Comparison of ENCODE assay signal across 8 mouse cellular contexts in the genomic region with DNA sequence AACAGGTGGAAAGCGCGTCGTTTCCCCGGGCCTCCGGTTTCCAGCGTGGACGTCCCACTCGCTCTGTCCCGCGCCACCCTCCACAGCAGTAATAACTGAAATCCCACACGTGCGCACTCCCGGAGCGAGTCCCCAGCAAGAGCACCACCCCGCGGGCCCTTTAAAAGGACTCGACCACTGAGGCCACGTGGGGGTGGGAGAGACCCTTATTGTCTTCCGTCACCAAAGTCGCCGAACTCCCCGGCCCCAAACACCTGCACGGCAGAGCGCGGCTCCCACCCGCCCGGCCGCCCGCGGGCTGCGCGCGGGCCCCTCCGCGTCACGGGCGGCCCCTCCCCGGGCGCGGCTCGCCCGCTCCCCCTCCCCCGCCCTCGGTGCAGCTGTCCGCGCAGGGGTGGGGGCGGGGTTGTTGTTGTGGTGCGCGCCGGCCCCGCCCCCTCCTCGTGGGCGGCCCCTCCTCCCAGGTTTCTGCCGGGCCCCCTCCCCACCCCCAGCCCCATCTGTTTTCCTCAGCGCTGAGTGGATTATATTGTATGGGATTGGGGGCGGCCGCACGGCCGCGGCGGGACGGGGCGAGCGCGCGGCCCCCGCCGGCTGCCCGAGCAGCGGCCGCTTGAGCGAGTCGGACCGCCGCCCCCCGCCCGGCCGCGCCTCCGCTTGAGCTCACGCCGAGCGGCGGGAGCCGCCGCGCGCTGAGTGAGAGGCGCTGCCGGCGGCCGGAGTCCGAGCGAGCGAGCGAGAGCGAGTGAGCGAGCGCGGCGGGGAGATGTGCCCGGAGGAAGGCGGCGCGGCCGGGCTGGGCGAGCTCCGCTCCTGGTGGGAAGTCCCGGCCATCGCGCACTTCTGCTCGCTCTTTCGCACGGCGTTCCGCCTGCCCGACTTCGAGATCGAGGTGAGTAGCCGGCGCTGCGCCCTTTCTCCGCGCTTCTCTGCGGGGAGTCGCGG. TPM values are rescaled to one million over a fixed set of nuclear protein-coding genes. Genes with fewer than 3 reads are reported as not detected.
DNase-seq lines count a peak whose midpoint lies in the region; ATAC-seq and TF ChIP-seq lines count a peak whose summit lies in the region.

TSS of gene Cecr2 (plus strand) at position 554 of the 945 bp plus-strand sequence.

- ATAC-seq in intestine, postnatal 0 days: peak; percentile 66
- peak; percentile 89 for ATAC-seq in midbrain, embryonic 11.5 days (ENCODE audit: low FRiP score)
- no peak for ATAC-seq in inflammation-experienced regulatory T-cells, adult 6 months

- DNase-seq in adrenal gland, postnatal 10 days: peak; percentile 85
- DNase-seq in embryo, embryonic 11 days: peak; percentile 92
- DNase-seq in gastrocnemius, postnatal 36 days: peak; percentile 50 to 69
- peak; percentile 92 for DNase-seq in left cerebral cortex, postnatal 4 days
- peak; percentile 98 for DNase-seq in midbrain, embryonic 11.5 days (ENCODE audit: low spot score, missing footprints)

- no peak for TF ChIP-seq POLR2A in small intestine, adult 2 months (IDR thresholded peaks at IDR 0.05; ENCODE audit: low read depth, low read length)

- no peak for TF ChIP-seq CTCF in intestine, postnatal 0 days (IDR thresholded peaks at IDR 0.05; ENCODE audit: low read depth)
- no peak for TF ChIP-seq CTCF in small intestine, adult 2 months (IDR thresholded peaks at IDR 0.05; ENCODE audit: extremely low read depth, insufficient read length, insufficient replicate concordance, low read depth, low read length)

- H3K9me3 ChIP-seq in intestine, postnatal 0 days (ENCODE audit: control insufficient read depth): no peaks in the 10 kb centered on the region
- no peaks in the 10 kb centered on the region for H3K9me3 ChIP-seq in midbrain, embryonic 11.5 days (ENCODE audit: control insufficient read depth, low read length)

- H3K4me2 ChIP-seq in intestine, postnatal 0 days (replicated peaks; ENCODE audit: low read depth): peak within 1 kb of the TSS; percentile 99
- peak within 1 kb of the TSS; percentile 66 for H3K4me2 ChIP-seq in midbrain, embryonic 11.5 days

- intact Hi-C loops in gastrocnemius, postnatal 36 days (cut with DNase I): loop anchor here (2.0 to 5.0 kb wide), 3 partner anchors 69 to 127 kb away; no protein-coding TSS in a partner anchor
- intact Hi-C loops in left cerebral cortex, postnatal 4 days (cut with DNase I): no loop called here

- H3K36me3 ChIP-seq in intestine, postnatal 0 days (ENCODE audit: control insufficient read depth, insufficient read depth): no peaks in the 10 kb centered on the region
- H3K36me3 ChIP-seq in midbrain, embryonic 11.5 days (ENCODE audit: control insufficient read depth, insufficient read depth, low read length): no peaks in the 10 kb centered on the region
- no peaks in the 10 kb centered on the region for H3K36me3 ChIP-seq in small intestine, adult 2 months (ENCODE audit: control insufficient read depth, insufficient read depth, low read length)

- peak within 1 kb of the TSS; percentile 50 for H3K9ac ChIP-seq in intestine, postnatal 0 days (ENCODE audit: low read depth, low read length)
- H3K9ac ChIP-seq in midbrain, embryonic 11.5 days (ENCODE audit: low read length): peak within 1 kb of the TSS; percentile 97

- H3K27me3 ChIP-seq in intestine, postnatal 0 days (replicated peaks; ENCODE audit: control insufficient read depth, insufficient read depth, low read length): peaks cover 27% of the 10 kb centered on the region
- H3K27me3 ChIP-seq in midbrain, embryonic 11.5 days (ENCODE audit: control insufficient read depth, insufficient read depth, low read length): no peaks in the 10 kb centered on the region; the same call in 1 of the 2 replicates
- peaks cover 39% of the 10 kb centered on the region for H3K27me3 ChIP-seq in small intestine, adult 2 months (ENCODE audit: control insufficient read depth, insufficient read depth, low read length)

- H3K27ac ChIP-seq in intestine, postnatal 0 days (ENCODE audit: low read depth, low read length): peak within 1 kb of the TSS; percentile 57
- peak within 1 kb of the TSS; percentile 99 for H3K27ac ChIP-seq in midbrain, embryonic 11.5 days (ENCODE audit: low read depth, low read length)
- H3K27ac ChIP-seq in small intestine, adult 2 months (ENCODE audit: insufficient read depth, low read depth, low read length): no peak within 1 kb of the TSS

- 0 out of 2 replicates have a peak, but pooled peaks cover 4% of the 10 kb centered on the region for H3K4me1 ChIP-seq in intestine, postnatal 0 days (replicated peaks; ENCODE audit: control insufficient read depth, insufficient read depth, low read length)
- H3K4me1 ChIP-seq in midbrain, embryonic 11.5 days (ENCODE audit: control insufficient read depth, insufficient read depth, low read length): peaks cover 17% of the 10 kb centered on the region
- peaks cover 12% of the 10 kb centered on the region for H3K4me1 ChIP-seq in small intestine, adult 2 months (ENCODE audit: control insufficient read depth, insufficient read depth, insufficient read length, low read length)

- peak within 1 kb of the TSS; percentile 67 for H3K4me3 ChIP-seq in intestine, postnatal 0 days (ENCODE audit: low read depth, low read length)
- peak within 1 kb of the TSS; percentile 93 for H3K4me3 ChIP-seq in midbrain, embryonic 11.5 days (ENCODE audit: low read depth, low read length)
- H3K4me3 ChIP-seq in small intestine, adult 2 months (ENCODE audit: low read depth, low read length): peak within 1 kb of the TSS; percentile 71

- 2% methylated on average over 120 of the region's 127 CpGs for WGBS in intestine, postnatal 0 days
- WGBS in midbrain, embryonic 11.5 days: 1% methylated on average over 108 of the region's 127 CpGs
- WGBS in small intestine, adult 2 months: under 1% methylated on average over 121 of the region's 127 CpGs

RNA-seq across cellular contexts. Expression of gene Cecr2, which starts in this region (rescaled TPM):
- total RNA-seq in adrenal gland, postnatal 10 days (2021): 10 to 100 TPM; 15.7 to 29.4 TPM
- total RNA-seq in gastrocnemius, postnatal 36 days (2021): 10 to 100 TPM in 1 of 2 experiments, 1 to 10 TPM in 1; 7.8 to 18.8 TPM
- 0.13 and 0.26 TPM in 2 replicates for polyA plus RNA-seq in intestine, postnatal 0 days (2015; fragmentation: Nextera tagmentation; extraction: Ambion mirVana)
- total RNA-seq in left cerebral cortex, postnatal 4 days (2021): 1 to 10 TPM; 3.1 to 3.2 TPM
- polyA plus RNA-seq in midbrain, embryonic 11.5 days (2014; fragmentation: Nextera tagmentation; extraction: Ambion mirVana): 20.6 and 20.9 TPM in 2 replicates
- polyA plus RNA-seq in small intestine, adult 2 months (2012; rRNA removed): 0.43 and 0.46 TPM in 2 replicates
- polyA plus RNA-seq in inflammation-experienced regulatory T-cells, adult 6 months (2017; shearing (Covaris generic)): under 1 TPM; 0.25 to 0.46 (median 0.35) TPM

Comparison
In these comparisons a context has a peak if more than half of its experiments do, and no peak if none do; other contexts are left out.
1. RNA of gene Cecr2 (polyA plus RNA-seq): 20.6 to 20.9 TPM in midbrain, embryonic 11.5 days; 0.43 to 0.46 TPM in small intestine, adult 2 months, 0.25 to 0.46 TPM in inflammation-experienced regulatory T-cells, adult 6 months and 0.13 to 0.26 TPM in intestine, postnatal 0 days; every median in the first group is over 10 times any median in the second.
2. Peak in ATAC-seq, H3K4me3 ChIP-seq, H3K27ac ChIP-seq, H3K9ac ChIP-seq and H3K4me2 ChIP-seq in intestine, postnatal 0 days; RNA of the gene not detected or under 1 TPM.
3. Peak in every context shown above with its lines, with median percentiles within 50 percentile points of each other: DNase-seq and H3K4me3 ChIP-seq.